Mouse (Mus musculus) midbrain, postnatal 0 days (tissue): Measurements from ENCODE around the gene Ctsc. TPM values are rescaled to one million over a fixed set of nuclear protein-coding genes. Genes with fewer than 3 reads are reported as not detected.

ENCODE experiments used
- ATAC-seq: fragments of 200-750 bp; cut with Nextera tagmentation; 2 replicates; pipeline ENCODE4 v1.8.0; 2017; ENCODE audit warnings: moderate number of reproducible peaks, mild to moderate bottlenecking, moderate TSS enrichment, moderate library complexity; ENCODE audit not compliant: low FRiP score
- DNase-seq: peaks from one replicate; pipeline ENCODE4 v3.0.0-alpha.2; 2015; ENCODE audit warnings: low spot score
- H3K27ac ChIP-seq: fragments of 300-500 bp; sonication (generic); 2 replicates; pipeline ENCODE4 v1.5.1; 2014; ENCODE audit warnings: low read depth, mild to moderate bottlenecking, low read length, mixed read lengths
- H3K27me3 ChIP-seq: fragments of 300-500 bp; sonication (generic); 2 replicates; pipeline ENCODE4 v1.6.1; 2014; ENCODE audit warnings: low read length, control low read depth, mixed read lengths; ENCODE audit not compliant: insufficient read depth
- H3K36me3 ChIP-seq: fragments of 300-500 bp; sonication (generic); 2 replicates; pipeline ENCODE4 v1.6.1; 2014; ENCODE audit warnings: low read length, control low read depth, mixed read lengths; ENCODE audit not compliant: insufficient read depth
- H3K4me1 ChIP-seq: fragments of 300-500 bp; sonication (generic); 2 replicates; pipeline ENCODE4 v1.6.1; 2014; ENCODE audit warnings: mild to moderate bottlenecking, control low read depth, antibody characterized with exemption, low read length, mixed read lengths; ENCODE audit not compliant: insufficient read depth
- H3K4me2 ChIP-seq: fragments of 300-500 bp; sonication (generic); 2 replicates; pipeline ENCODE4 v1.6.1; 2014; ENCODE audit warnings: low read depth, mild to moderate bottlenecking, low read length, mixed read lengths; ENCODE audit not compliant: poor library complexity, severe bottlenecking
- H3K4me3 ChIP-seq: fragments of 300-500 bp; sonication (generic); 2 replicates; pipeline ENCODE4 v1.5.1; 2014; ENCODE audit warnings: low read depth, mild to moderate bottlenecking, low read length, moderate library complexity
- H3K9ac ChIP-seq: fragments of 300-500 bp; sonication (generic); replicated peaks from 2 replicates; pipeline ENCODE4 v1.6.1; 2014; ENCODE audit warnings: mild to moderate bottlenecking, low read length, moderate library complexity, mixed read lengths; ENCODE audit not compliant: poor library complexity, severe bottlenecking
- H3K9me3 ChIP-seq: fragments of 300-500 bp; sonication (generic); 2 replicates; pipeline ENCODE4 v1.6.1; 2016; ENCODE audit warnings: low read length, control low read depth
- CTCF ChIP-seq: IDR thresholded peaks from 2 replicates; pipeline ENCODE4 v1.5.1; 2016; ENCODE audit warnings: antibody characterized with exemption, mild to moderate bottlenecking
- whole genome bisulfite sequencing: fragments of 180-500 bp; shearing (Covaris S2); extraction: QIAGEN DNeasy Blood & Tissue Kit; methylation state at CpG from one replicate; pipeline ENCODE4 v1.1.7; 2014; 5-methylcytosine and 5-hydroxymethylcytosine counted together
- polyA plus RNA-seq: library from polyadenylated mRNA; unstranded; fragments of >200 nt; fragmentation: Nextera tagmentation; extraction: Ambion mirVana; gene quantifications from 2 replicates; pipeline ENCODE4 v1.2.1, GENCODE M21; 2015
- total RNA-seq: library from RNA; depleted of rRNA; stranded (reverse); fragments of >200 nt; gene quantifications from 2 replicates; pipeline ENCODE4 v1.2.3, GENCODE M21; 2014

Ctsc gene
- total and polyA plus RNA-seq, 2 experiments from 2014 or later: 8.4 to 14.6 TPM

DNA sequence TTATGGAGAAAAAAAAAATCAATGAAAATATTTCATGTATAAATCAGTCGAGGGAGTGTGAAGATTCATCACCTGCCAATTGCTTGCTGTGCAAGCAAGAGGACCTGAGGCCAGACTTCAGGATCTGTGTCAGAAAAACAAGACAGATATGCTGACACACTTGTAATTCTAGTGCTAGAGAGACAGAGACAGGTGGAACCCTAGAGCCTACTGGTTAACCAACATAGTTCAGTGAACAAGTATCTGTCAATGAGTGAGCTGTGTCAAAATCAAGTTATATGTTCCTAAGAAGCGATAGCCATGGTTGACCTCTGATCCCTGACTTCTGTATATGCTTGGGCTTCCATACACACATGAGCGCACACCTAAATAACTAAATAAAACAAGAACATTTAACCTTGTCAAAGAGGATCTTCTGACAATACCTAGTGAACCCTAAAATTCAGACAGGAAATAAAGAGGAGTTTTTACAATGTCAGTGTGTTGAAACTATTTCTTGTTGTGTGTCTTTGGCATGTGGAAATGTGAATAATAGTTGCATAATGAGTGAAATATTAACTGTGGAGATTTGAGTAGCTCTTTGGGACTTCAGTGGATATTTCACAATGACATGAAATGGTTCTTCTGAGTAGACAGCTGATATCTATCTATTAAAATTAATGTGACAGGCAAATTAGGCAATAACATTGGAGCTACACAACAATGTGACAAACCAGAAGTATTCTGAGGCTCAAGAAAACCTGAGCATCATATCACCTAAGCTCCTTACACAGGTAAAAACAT, 32.7 kb downstream of the Ctsc start:
- H3K27me3 ChIP-seq: no peaks in the 10 kb centered on the region
- no peak overlapping the region for H3K4me2 ChIP-seq
- no peak overlapping the region for H3K27ac ChIP-seq
- TF ChIP-seq CTCF: no peak
- DNase-seq (no peak), ATAC-seq (no peak)
- H3K4me1 ChIP-seq: no peaks in the 10 kb centered on the region
- no peaks in the 10 kb centered on the region for H3K36me3 ChIP-seq
- no peak overlapping the region for H3K4me3 ChIP-seq
- H3K9ac ChIP-seq: no peak overlapping the region
- 90% methylated on average over 3 of the region's 3 CpGs for WGBS
- no peaks in the 10 kb centered on the region for H3K9me3 ChIP-seq

GRCm38 (mm10) chr7:88316408-88316807, 38.5 kb downstream of the Ctsc start:
- DNase-seq (no peak), ATAC-seq (no peak)
- Histone ChIP-seq H3K27me3 (no peaks in the 10 kb centered on the region), H3K4me1 (no peaks in the 10 kb centered on the region), H3K4me3 (no peak overlapping the region), H3K9ac (no peak overlapping the region), H3K27ac (no peak overlapping the region), H3K4me2 (no peak overlapping the region), H3K9me3 (no peaks in the 10 kb centered on the region), H3K36me3 (no peaks in the 10 kb centered on the region)
- no peak for TF ChIP-seq CTCF
- WGBS: 80% methylated on average over 3 of the region's 3 CpGs

- 59% methylated on average over 1 of the region's 1 CpGs for WGBS
- no peak overlapping the region for H3K27ac ChIP-seq
- no peak overlapping the region for H3K4me3 ChIP-seq
- no peaks in the 10 kb centered on the region for H3K36me3 ChIP-seq
- DNase-seq: no peak
- no peaks in the 10 kb centered on the region for H3K4me1 ChIP-seq
- TF ChIP-seq CTCF: no peak
- H3K4me2 ChIP-seq: no peak overlapping the region
- H3K9me3 ChIP-seq: no peaks in the 10 kb centered on the region
- ATAC-seq: no peak
- H3K9ac ChIP-seq: no peak overlapping the region
- H3K27me3 ChIP-seq: no peaks in the 10 kb centered on the region
Measured at GRCm38 (mm10) chr7:88318474-88318873, 40.6 kb downstream of the Ctsc start.

- 85% methylated on average over 2 of the region's 2 CpGs for WGBS
- no peaks in the 10 kb centered on the region for H3K27me3 ChIP-seq
- H3K4me1 ChIP-seq: no peaks in the 10 kb centered on the region
- DNase-seq: no peak
- no peak overlapping the region for H3K4me2 ChIP-seq
- TF ChIP-seq CTCF: no peak
- no peak overlapping the region for H3K9ac ChIP-seq
- no peak overlapping the region for H3K27ac ChIP-seq
- H3K36me3 ChIP-seq: no peaks in the 10 kb centered on the region
- ATAC-seq: no peak
- no peaks in the 10 kb centered on the region for H3K9me3 ChIP-seq
- no peak overlapping the region for H3K4me3 ChIP-seq
Measured at GRCm38 (mm10) chr7:88318904-88319303, 41.0 kb downstream of the Ctsc start.

DNA sequence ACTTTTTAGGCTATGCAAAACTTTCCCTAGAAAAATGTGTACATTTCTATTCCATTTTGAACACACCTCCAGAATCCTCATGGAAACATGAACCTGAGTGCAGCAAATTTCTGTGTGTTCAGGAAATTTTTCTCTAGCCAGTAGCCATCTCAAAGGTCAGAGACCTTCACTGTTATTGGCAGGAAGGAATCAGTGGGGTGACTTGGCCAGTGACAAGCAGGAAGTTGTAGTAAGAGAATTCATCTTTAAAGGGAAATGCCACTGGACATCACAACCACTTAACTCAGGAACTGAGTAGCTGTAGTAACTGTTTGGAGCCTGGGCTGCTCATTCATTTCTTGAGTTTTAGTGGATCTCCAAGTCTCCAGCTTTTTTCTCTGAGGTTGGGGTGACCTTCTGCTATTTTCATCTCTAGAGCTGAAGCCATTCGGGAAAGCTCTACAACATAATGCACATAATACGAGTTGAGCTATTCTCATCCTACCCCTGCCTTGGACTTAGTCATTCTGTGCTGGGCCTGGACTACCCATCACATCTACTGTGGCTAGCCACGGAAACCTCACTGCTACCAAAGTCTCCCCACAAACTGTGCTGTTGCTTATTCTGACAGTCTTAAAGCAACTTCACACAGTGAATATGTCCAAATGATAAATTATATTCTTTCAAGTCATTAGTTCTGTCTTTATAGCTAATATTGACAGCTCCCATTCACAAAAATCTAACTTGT, 41.7 kb downstream of the Ctsc start:
- no peak for ATAC-seq
- H3K27ac ChIP-seq: no peak overlapping the region
- DNase-seq: no peak
- no peaks in the 10 kb centered on the region for H3K27me3 ChIP-seq
- 93% methylated on average over 3 of the region's 3 CpGs for WGBS
- H3K4me2 ChIP-seq: no peak overlapping the region
- no peaks in the 10 kb centered on the region for H3K9me3 ChIP-seq
- no peak for TF ChIP-seq CTCF
- no peak overlapping the region for H3K9ac ChIP-seq
- H3K36me3 ChIP-seq: no peaks in the 10 kb centered on the region
- no peak overlapping the region for H3K4me3 ChIP-seq
- H3K4me1 ChIP-seq: no peaks in the 10 kb centered on the region
